Mouse (Mus musculus) midbrain, embryonic 13.5 days (tissue): ENCODE results near the gene Gnaq. TPM values are rescaled to one million over a fixed set of nuclear protein-coding genes. Genes with fewer than 3 reads are reported as not detected.

Experiments
- ATAC-seq: fragments of 200-750 bp; cut with Nextera tagmentation; 2 replicates; pipeline ENCODE4 v1.8.0; 2017; ENCODE audit warnings: mild to moderate bottlenecking, moderate TSS enrichment, moderate library complexity
- H3K27ac ChIP-seq: fragments of 300-500 bp; sonication (generic); 2 replicates; pipeline ENCODE4 v1.5.1; 2015; ENCODE audit warnings: inconsistent platforms, mild to moderate bottlenecking, moderate library complexity
- H3K27me3 ChIP-seq: fragments of 300-500 bp; sonication (generic); 2 replicates; pipeline ENCODE4 v1.6.1; 2015; ENCODE audit warnings: mild to moderate bottlenecking, inconsistent platforms
- H3K36me3 ChIP-seq: fragments of 300-500 bp; sonication (generic); 2 replicates; pipeline ENCODE4 v1.6.1; 2015; ENCODE audit warnings: mild to moderate bottlenecking, inconsistent platforms
- H3K4me1 ChIP-seq: fragments of 300-500 bp; sonication (generic); replicated peaks from 2 replicates; pipeline ENCODE4 v1.6.1; 2015; ENCODE audit warnings: inconsistent platforms
- H3K4me2 ChIP-seq: fragments of 300-500 bp; sonication (generic); replicated peaks from 2 replicates; pipeline ENCODE4 v1.6.1; 2015; ENCODE audit warnings: moderate library complexity, mild to moderate bottlenecking, inconsistent platforms
- H3K4me3 ChIP-seq: fragments of 300-500 bp; sonication (generic); replicated peaks from 2 replicates; pipeline ENCODE4 v1.5.1; 2015; ENCODE audit warnings: mild to moderate bottlenecking, inconsistent platforms
- H3K9ac ChIP-seq: fragments of 300-500 bp; sonication (generic); replicated peaks from 2 replicates; pipeline ENCODE4 v1.6.1; 2015; ENCODE audit warnings: mild to moderate bottlenecking, inconsistent platforms
- H3K9me3 ChIP-seq: fragments of 300-500 bp; sonication (generic); 2 replicates; pipeline ENCODE4 v1.6.1; 2016; ENCODE audit warnings: mild to moderate bottlenecking, inconsistent platforms
- WGBS: fragments of 180-500 bp; shearing (Covaris S2); methylation state at CpG from one replicate; pipeline ENCODE4 v1.1.7; 2015; 5-methylcytosine and 5-hydroxymethylcytosine counted together
- polyA plus RNA-seq: library from polyadenylated mRNA; unstranded; fragments of >200 nt; fragmentation: Nextera tagmentation; extraction: Ambion mirVana; gene quantifications from 2 replicates; pipeline ENCODE4 v1.2.1, GENCODE M21; 2015

Gnaq gene
- polyA plus RNA-seq, 1 experiment from 2014 or later: 82.7 TPM

DNA sequence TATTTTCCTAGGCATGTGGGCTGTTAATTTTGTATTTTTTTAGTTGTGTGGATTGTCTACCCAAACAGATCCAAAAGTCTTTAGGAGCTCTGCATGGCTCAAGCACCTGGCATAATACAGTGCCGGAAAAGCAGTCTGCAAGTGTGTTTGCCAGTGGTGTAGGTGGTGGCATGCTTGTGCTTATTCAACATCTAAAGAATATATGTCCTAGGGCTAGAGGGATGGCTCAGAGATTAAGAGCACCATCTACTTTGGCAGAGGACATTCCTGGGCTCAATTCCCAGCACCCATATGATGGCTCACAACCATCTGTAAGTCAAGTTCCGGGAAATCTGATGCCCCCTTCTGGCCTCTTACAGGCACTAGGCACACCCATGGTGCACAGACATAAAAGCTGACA, 3.5 kb upstream of the Gnaq start:
- Histone ChIP-seq H3K9ac (no peak overlapping the region), H3K4me1 (peaks cover 3% of the 10 kb centered on the region), H3K36me3 (no peaks in the 10 kb centered on the region), H3K27ac (no peak overlapping the region), H3K9me3 (no peaks in the 10 kb centered on the region), H3K27me3 (no peaks in the 10 kb centered on the region), H3K4me3 (no peak overlapping the region), H3K4me2 (no peak overlapping the region)
- WGBS: 91% methylated on average over 2 of the region's 2 CpGs
- ATAC-seq: no peak

- Histone ChIP-seq H3K36me3 (no peaks in the 10 kb centered on the region), H3K4me2 (no peak overlapping the region), H3K27me3 (no peaks in the 10 kb centered on the region), H3K4me3 (no peak overlapping the region), H3K27ac (no peak overlapping the region), H3K9me3 (no peaks in the 10 kb centered on the region), H3K4me1 (peaks cover 14% of the 10 kb centered on the region), H3K9ac (no peak overlapping the region)
- ATAC-seq: no peak
- 58% methylated on average over 3 of the region's 3 CpGs for WGBS
Observed at GRCm38 (mm10) chr19:16130476-16130875, 2.2 kb upstream of the Gnaq start.

GRCm38 (mm10) chr19:16131831-16132230, 800 bp upstream of the Gnaq start:
- Histone ChIP-seq H3K36me3 (no peaks in the 10 kb centered on the region), H3K27me3 (no peaks in the 10 kb centered on the region), H3K4me2 (peak overlapping the region; percentile 75), H3K27ac (peak overlapping the region; percentile 100), H3K9me3 (no peaks in the 10 kb centered on the region), H3K9ac (peak overlapping the region; percentile 99), H3K4me3 (peak overlapping the region; percentile 92), H3K4me1 (peaks cover 25% of the 10 kb centered on the region)
- ATAC-seq: 0 out of 2 replicates have a peak, but pooled peaks have one; percentile 0
- 10% methylated on average over 6 of the region's 6 CpGs for WGBS

DNA sequence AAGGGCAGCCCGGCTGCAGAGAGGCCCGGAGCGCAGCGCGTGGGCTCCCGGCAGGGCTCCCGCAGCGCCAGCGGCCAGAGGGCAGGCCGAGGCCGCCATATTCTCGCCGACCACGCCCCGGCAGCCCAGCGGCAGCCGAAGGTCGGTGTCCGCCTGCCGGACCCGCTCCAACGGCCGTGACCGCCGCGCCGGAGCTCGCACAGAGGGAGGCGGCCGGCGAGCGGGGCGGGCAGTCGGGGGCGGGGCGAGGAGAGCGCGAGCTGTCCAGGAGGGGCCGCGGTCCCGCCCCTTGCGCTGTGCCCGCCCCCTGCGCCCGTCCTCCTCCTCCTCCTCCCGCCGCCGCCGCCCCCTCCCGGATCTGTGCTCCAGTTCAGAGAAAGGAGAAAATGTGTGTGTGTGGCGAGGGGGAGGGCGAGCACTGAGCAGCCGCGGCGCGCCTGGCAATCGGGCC, 266 bp upstream of the Gnaq start:
- Histone ChIP-seq H3K4me2 (peak overlapping the region; percentile 75), H3K4me1 (peaks cover 31% of the 10 kb centered on the region), H3K27ac (peak overlapping the region; percentile 100), H3K9ac (peak overlapping the region; percentile 99), H3K4me3 (peak overlapping the region; percentile 92), H3K27me3 (no peaks in the 10 kb centered on the region), H3K9me3 (no peaks in the 10 kb centered on the region), H3K36me3 (no peaks in the 10 kb centered on the region)
- under 1% methylated on average over 46 of the region's 57 CpGs for WGBS
- ATAC-seq: peak; percentile 90

DNA sequence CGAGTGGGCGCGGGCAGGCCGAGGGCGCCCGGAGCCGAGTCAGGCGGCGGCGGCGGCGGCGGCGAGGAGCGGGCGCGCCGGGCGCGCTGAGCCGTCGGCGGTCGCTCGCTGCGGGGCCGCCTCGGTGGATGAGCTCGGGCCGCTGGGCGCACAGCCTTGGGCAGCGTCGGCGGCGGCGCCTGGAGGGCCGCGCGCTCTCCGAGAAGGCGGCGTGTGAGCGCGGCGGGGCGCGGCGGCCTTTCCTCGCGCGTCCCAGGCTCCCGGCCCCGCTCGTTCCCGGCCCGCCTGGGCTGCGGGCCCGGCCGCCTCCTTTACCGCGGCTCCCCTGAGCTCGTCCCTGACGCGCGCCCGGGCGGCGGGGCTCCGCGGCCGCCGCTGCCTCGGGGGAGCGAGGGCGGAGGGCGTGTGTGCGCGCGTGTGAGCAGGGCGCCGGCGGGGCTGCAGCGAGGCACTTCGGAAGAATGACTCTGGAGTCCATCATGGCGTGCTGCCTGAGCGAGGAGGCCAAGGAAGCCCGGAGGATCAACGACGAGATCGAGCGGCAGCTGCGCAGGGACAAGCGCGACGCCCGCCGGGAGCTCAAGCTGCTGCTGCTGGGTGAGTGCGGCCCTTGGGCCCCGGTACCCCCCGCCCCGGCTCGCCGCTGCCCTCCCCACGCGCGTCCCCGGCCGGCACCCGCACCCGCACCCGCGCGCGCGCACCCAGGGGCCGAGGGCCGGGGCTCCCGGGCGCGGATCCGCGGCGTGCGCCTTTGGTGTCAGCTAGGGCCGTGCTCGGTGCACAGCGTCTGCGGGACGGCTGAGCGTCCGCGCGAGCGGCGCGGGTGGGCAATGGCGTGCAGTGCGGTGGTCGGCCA, 462 bp downstream of the Gnaq start:
- Histone ChIP-seq H3K4me3 (peak overlapping the region; percentile 92), H3K4me1 (peaks cover 38% of the 10 kb centered on the region), H3K9ac (peak overlapping the region; percentile 99), H3K27me3 (no peaks in the 10 kb centered on the region), H3K27ac (peak overlapping the region; percentile 100), H3K9me3 (no peaks in the 10 kb centered on the region), H3K4me2 (peak overlapping the region; percentile 75), H3K36me3 (no peaks in the 10 kb centered on the region)
- ATAC-seq: peak; percentile 78
- WGBS: under 1% methylated on average over 93 of the region's 139 CpGs

- peak overlapping the region; percentile 75 for H3K4me2 ChIP-seq
- H3K9ac ChIP-seq: peak overlapping the region; percentile 99
- no peaks in the 10 kb centered on the region for H3K9me3 ChIP-seq
- peak overlapping the region; percentile 92 for H3K4me3 ChIP-seq
- H3K27me3 ChIP-seq: no peaks in the 10 kb centered on the region
- ATAC-seq: no peak; the same call in 1 of the 2 replicates
- WGBS: 9% methylated on average over 24 of the region's 25 CpGs
- H3K4me1 ChIP-seq: peaks cover 46% of the 10 kb centered on the region
- H3K36me3 ChIP-seq: no peaks in the 10 kb centered on the region
- H3K27ac ChIP-seq: peak overlapping the region; percentile 100
Observed at GRCm38 (mm10) chr19:16133721-16134570, 1.3 kb downstream of the Gnaq start.

DNA sequence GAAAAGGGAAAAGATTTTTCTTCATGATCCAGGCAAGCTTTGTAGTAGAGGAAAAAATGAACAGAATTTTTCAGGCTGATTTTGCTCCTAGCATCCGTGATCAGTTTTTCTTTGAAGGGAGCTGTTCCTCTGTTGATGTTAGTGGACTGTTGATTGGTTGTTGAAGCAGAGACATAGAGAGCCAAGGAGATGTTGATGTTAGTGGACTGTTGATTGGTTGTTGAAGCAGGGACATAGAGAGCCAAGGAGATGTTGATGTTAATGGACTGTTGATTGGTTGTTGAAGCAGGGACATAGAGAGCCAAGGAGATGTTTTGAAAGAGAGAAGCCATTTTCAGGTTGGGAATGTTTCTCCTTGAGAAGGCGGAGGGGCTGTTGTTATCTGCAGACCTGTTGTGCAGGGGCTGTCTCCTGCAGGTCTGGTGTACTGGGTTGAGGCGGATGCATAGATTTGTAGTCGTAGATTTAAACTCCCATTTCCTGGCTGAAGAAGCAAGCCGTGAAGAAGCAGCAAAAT, 5.5 kb downstream of the Gnaq start:
- H3K36me3 ChIP-seq: peaks cover 8% of the 10 kb centered on the region; the same call in 1 of the 2 replicates
- no peak overlapping the region for H3K4me3 ChIP-seq
- no peak for ATAC-seq
- H3K27me3 ChIP-seq: no peaks in the 10 kb centered on the region
- H3K27ac ChIP-seq: no peak overlapping the region; the same call in 1 of the 2 replicates
- no peak overlapping the region for H3K9ac ChIP-seq
- 74% methylated on average over 5 of the region's 5 CpGs for WGBS
- H3K4me2 ChIP-seq: 0 out of 2 replicates have a peak overlapping the region, but pooled peaks have one; percentile 9
- no peaks in the 10 kb centered on the region; the same call in 1 of the 2 replicates for H3K9me3 ChIP-seq
- peaks cover 84% of the 10 kb centered on the region for H3K4me1 ChIP-seq

- H3K9me3 ChIP-seq: peaks cover 3% of the 10 kb centered on the region; the same call in 1 of the 2 replicates
- H3K4me2 ChIP-seq: no peak overlapping the region
- 72% methylated on average over 4 of the region's 4 CpGs for WGBS
- no peaks in the 10 kb centered on the region for H3K27me3 ChIP-seq
- no peak for ATAC-seq
- 0 out of 2 replicates have a peak overlapping the region, but pooled peaks have one; percentile 3 for H3K9ac ChIP-seq
- no peak overlapping the region for H3K4me3 ChIP-seq
- peaks cover 76% of the 10 kb centered on the region for H3K4me1 ChIP-seq
- peaks cover 15% of the 10 kb centered on the region for H3K36me3 ChIP-seq
- H3K27ac ChIP-seq: no peak overlapping the region
Observed at GRCm38 (mm10) chr19:16140710-16141109, 8.1 kb downstream of the Gnaq start.

DNA sequence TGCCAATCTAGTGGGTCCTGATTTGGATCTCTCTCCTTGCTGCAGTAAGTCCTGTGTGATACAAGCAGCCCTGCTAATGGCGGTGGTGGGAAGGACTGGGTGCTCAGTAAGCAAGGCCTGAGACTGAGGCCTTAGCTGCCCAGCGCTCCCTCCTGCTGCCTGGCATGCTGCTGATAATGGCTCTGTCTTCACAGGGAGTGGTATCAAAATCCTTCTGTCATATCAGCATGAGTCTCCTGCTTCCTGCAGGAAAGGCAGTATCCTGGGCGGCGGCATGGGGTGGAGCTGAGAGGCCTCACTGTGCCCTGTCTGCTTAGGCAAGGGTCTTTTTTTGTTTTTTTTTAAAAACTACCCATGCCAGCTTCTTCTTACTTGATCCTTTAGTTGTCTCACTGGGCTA, 9.2 kb downstream of the Gnaq start:
- no peak overlapping the region for H3K4me2 ChIP-seq
- H3K27me3 ChIP-seq: no peaks in the 10 kb centered on the region
- H3K36me3 ChIP-seq: peaks cover 15% of the 10 kb centered on the region
- H3K9me3 ChIP-seq: peaks cover 3% of the 10 kb centered on the region; the same call in 1 of the 2 replicates
- peaks cover 67% of the 10 kb centered on the region for H3K4me1 ChIP-seq
- no peak overlapping the region for H3K27ac ChIP-seq
- 0 out of 2 replicates have a peak overlapping the region, but pooled peaks have one; percentile 32 for H3K9ac ChIP-seq
- ATAC-seq: no peak
- WGBS: 73% methylated on average over 4 of the region's 4 CpGs
- no peak overlapping the region for H3K4me3 ChIP-seq

- 89% methylated on average over 10 of the region's 10 CpGs for WGBS
- peaks cover 3% of the 10 kb centered on the region; the same call in 1 of the 2 replicates for H3K9me3 ChIP-seq
- H3K27ac ChIP-seq: no peak overlapping the region
- ATAC-seq: no peak
- H3K4me2 ChIP-seq: no peak overlapping the region
- H3K36me3 ChIP-seq: peaks cover 15% of the 10 kb centered on the region
- no peak overlapping the region for H3K4me3 ChIP-seq
- H3K9ac ChIP-seq: no peak overlapping the region
- no peaks in the 10 kb centered on the region for H3K27me3 ChIP-seq
- H3K4me1 ChIP-seq: peaks cover 56% of the 10 kb centered on the region
Observed at GRCm38 (mm10) chr19:16142990-16143389, 10.4 kb downstream of the Gnaq start.

DNA sequence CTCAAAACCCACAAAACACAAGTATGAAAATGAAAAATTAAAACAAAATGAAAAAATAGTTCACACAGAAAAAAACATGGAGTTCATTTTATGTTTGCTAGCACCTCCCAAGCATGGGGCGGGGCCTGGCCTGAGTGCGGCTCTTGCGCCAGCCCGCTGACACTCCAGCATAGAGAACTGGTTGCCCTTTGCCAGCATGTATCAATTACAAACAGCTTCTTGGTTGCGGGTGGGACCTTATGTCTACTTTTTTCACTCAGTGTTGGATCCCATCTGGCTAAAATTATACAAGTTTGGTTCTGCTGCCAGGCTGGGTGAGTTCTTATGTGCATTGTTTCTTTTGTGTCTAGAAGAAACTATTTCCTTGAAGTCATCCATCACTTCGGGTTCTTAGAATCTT, 14.8 kb downstream of the Gnaq start:
- peaks cover 16% of the 10 kb centered on the region for H3K4me1 ChIP-seq
- H3K9ac ChIP-seq: no peak overlapping the region
- H3K9me3 ChIP-seq: peaks cover 3% of the 10 kb centered on the region; the same call in 1 of the 2 replicates
- 95% methylated on average over 6 of the region's 6 CpGs for WGBS
- H3K27ac ChIP-seq: no peak overlapping the region
- no peak for ATAC-seq
- H3K4me3 ChIP-seq: no peak overlapping the region
- peaks cover 14% of the 10 kb centered on the region for H3K36me3 ChIP-seq
- no peaks in the 10 kb centered on the region for H3K27me3 ChIP-seq
- H3K4me2 ChIP-seq: no peak overlapping the region
